Mouse (Mus musculus): Measurements from ENCODE around the gene Fam53b. TPM values are rescaled to one million over a fixed set of nuclear protein-coding genes. Genes with fewer than 3 reads are reported as not detected.
A peak's percentile ranks its signal among the peaks of the same experiment; 100 is the strongest.

Gene Fam53b
- total RNA-seq, 1 experiment = 8.6 TPM

GRCm38 (mm10) chr7:132679117-132679516, 134.6 kb downstream of the Fam53b start:
- DNase-seq (ENCODE audit: low read depth, low spot score) = no peak
- Histone ChIP-seq H3K9me3 (ENCODE audit: control insufficient read depth, insufficient read depth, low read depth, low read length) (no peaks in the 10 kb centered on the region), H3K9ac (ENCODE audit: insufficient read depth, low read depth, low read length, poor library complexity, severe bottlenecking) (no peak overlapping the region), H3K4me3 (ENCODE audit: insufficient read depth in 1 of 2, low read depth in 1 of 2, low read length in 2 of 2, poor library complexity in 1 of 2, severe bottlenecking in 1 of 2) (no peak overlapping the region), H3K4me1 (ENCODE audit: control insufficient read depth in 2 of 2, insufficient read depth in 2 of 2, low read length in 2 of 2, poor library complexity in 1 of 2) (peaks cover 1 to 8% of the 10 kb centered on the region in 2 experiments; a peak in 1 of 4 replicates), H3K27ac (ENCODE audit: insufficient read depth, low read depth, low read length, poor library complexity, severe bottlenecking) (no peak overlapping the region), H3K36me3 (ENCODE audit: control insufficient read depth, insufficient read depth, low read length, poor library complexity, severe bottlenecking) (no peaks in the 10 kb centered on the region)
- TF ChIP-seq HCFC1 (IDR thresholded peaks at IDR 0.05; ENCODE audit: borderline replicate concordance, insufficient read depth, low read length) (no peak), CHD2 (IDR thresholded peaks at IDR 0.05; ENCODE audit: low read depth, low read length) (no peak), ZC3H11A (IDR thresholded peaks at IDR 0.05; ENCODE audit: borderline replicate concordance, low read depth, low read length) (no peak), MAFK (IDR thresholded peaks at IDR 0.05; ENCODE audit: insufficient read depth, low read depth, low read length) (no peak), ZNF384 (IDR thresholded peaks at IDR 0.05; ENCODE audit: low read depth, low read length) (no peak)
- in situ Hi-C loops (cut with MboI; ENCODE audit: low sequenced_read_pairs in 2 of 2, unreplicated experiment in 2 of 2) = no loop called here

- TF ChIP-seq CHD2 (IDR thresholded peaks at IDR 0.05; ENCODE audit: low read depth, low read length) (no peak), ZC3H11A (IDR thresholded peaks at IDR 0.05; ENCODE audit: borderline replicate concordance, low read depth, low read length) (no peak), ZNF384 (IDR thresholded peaks at IDR 0.05; ENCODE audit: low read depth, low read length) (no peak), HCFC1 (IDR thresholded peaks at IDR 0.05; ENCODE audit: borderline replicate concordance, insufficient read depth, low read length) (no peak), MAFK (IDR thresholded peaks at IDR 0.05; ENCODE audit: insufficient read depth, low read depth, low read length) (no peak)
- H3K4me1 ChIP-seq (ENCODE audit: control insufficient read depth in 2 of 2, insufficient read depth in 2 of 2, low read length in 2 of 2, poor library complexity in 1 of 2) = peaks cover 1 to 16% of the 10 kb centered on the region in 2 experiments; a peak in 1 of 4 replicates
Measured at GRCm38 (mm10) chr7:132675922-132676321, 137.8 kb downstream of the Fam53b start.

GRCm38 (mm10) chr7:132673931-132674755, 139.5 kb downstream of the Fam53b start:
- H3K36me3 ChIP-seq (ENCODE audit: control insufficient read depth, insufficient read depth, low read length, poor library complexity, severe bottlenecking) = no peaks in the 10 kb centered on the region
- H3K9me3 ChIP-seq (ENCODE audit: control insufficient read depth, insufficient read depth, low read depth, low read length) = no peaks in the 10 kb centered on the region
- H3K27ac ChIP-seq (ENCODE audit: insufficient read depth, low read depth, low read length, poor library complexity, severe bottlenecking) = no peak overlapping the region
- TF ChIP-seq ZC3H11A (IDR thresholded peaks at IDR 0.05; ENCODE audit: borderline replicate concordance, low read depth, low read length) (no peak), ZNF384 (IDR thresholded peaks at IDR 0.05; ENCODE audit: low read depth, low read length) (no peak), HCFC1 (IDR thresholded peaks at IDR 0.05; ENCODE audit: borderline replicate concordance, insufficient read depth, low read length) (no peak), MAFK (IDR thresholded peaks at IDR 0.05; ENCODE audit: insufficient read depth, low read depth, low read length) (no peak), CHD2 (IDR thresholded peaks at IDR 0.05; ENCODE audit: low read depth, low read length) (no peak)
- no peak overlapping the region for H3K4me3 ChIP-seq (ENCODE audit: insufficient read depth in 1 of 2, low read depth in 1 of 2, low read length in 2 of 2, poor library complexity in 1 of 2, severe bottlenecking in 1 of 2)
- peaks cover 1 to 13% of the 10 kb centered on the region in 2 experiments; a peak in 1 of 4 replicates for H3K4me1 ChIP-seq (ENCODE audit: control insufficient read depth in 2 of 2, insufficient read depth in 2 of 2, low read length in 2 of 2, poor library complexity in 1 of 2)
- in situ Hi-C loops (cut with MboI; ENCODE audit: low sequenced_read_pairs in 2 of 2, unreplicated experiment in 2 of 2) = loop anchor here in 1 of 2 experiments (25.0 kb wide), 1 partner anchor 213 kb away; no protein-coding TSS in a partner anchor
- H3K9ac ChIP-seq (ENCODE audit: insufficient read depth, low read depth, low read length, poor library complexity, severe bottlenecking) = no peak overlapping the region
- DNase-seq (ENCODE audit: low read depth, low spot score) = peak; percentile 33

More at GRCm38 (mm10) chr7:132675922-132676321, 137.8 kb downstream of the Fam53b start:
- H3K4me3 ChIP-seq (ENCODE audit: insufficient read depth in 1 of 2, low read depth in 1 of 2, low read length in 2 of 2, poor library complexity in 1 of 2, severe bottlenecking in 1 of 2) = no peak overlapping the region
- H3K9ac ChIP-seq (ENCODE audit: insufficient read depth, low read depth, low read length, poor library complexity, severe bottlenecking) = no peak overlapping the region
- no peak overlapping the region for H3K27ac ChIP-seq (ENCODE audit: insufficient read depth, low read depth, low read length, poor library complexity, severe bottlenecking)
- in situ Hi-C loops (cut with MboI; ENCODE audit: low sequenced_read_pairs in 2 of 2, unreplicated experiment in 2 of 2) = no loop called here
- no peaks in the 10 kb centered on the region for H3K36me3 ChIP-seq (ENCODE audit: control insufficient read depth, insufficient read depth, low read length, poor library complexity, severe bottlenecking)
- H3K9me3 ChIP-seq (ENCODE audit: control insufficient read depth, insufficient read depth, low read depth, low read length) = no peaks in the 10 kb centered on the region
- no peak for DNase-seq (ENCODE audit: low read depth, low spot score)

GRCm38 (mm10) chr7:132672481-132672959, 141.2 kb downstream of the Fam53b start:
- Histone ChIP-seq H3K9me3 (ENCODE audit: control insufficient read depth, insufficient read depth, low read depth, low read length) (no peaks in the 10 kb centered on the region), H3K4me3 (ENCODE audit: insufficient read depth in 1 of 2, low read depth in 1 of 2, low read length in 2 of 2, poor library complexity in 1 of 2, severe bottlenecking in 1 of 2) (no peak overlapping the region), H3K27ac (ENCODE audit: insufficient read depth, low read depth, low read length, poor library complexity, severe bottlenecking) (no peak overlapping the region), H3K4me1 (ENCODE audit: control insufficient read depth in 2 of 2, insufficient read depth in 2 of 2, low read length in 2 of 2, poor library complexity in 1 of 2) (peaks cover 1 to 13% of the 10 kb centered on the region in 2 experiments; a peak in 1 of 4 replicates), H3K36me3 (ENCODE audit: control insufficient read depth, insufficient read depth, low read length, poor library complexity, severe bottlenecking) (no peaks in the 10 kb centered on the region), H3K9ac (ENCODE audit: insufficient read depth, low read depth, low read length, poor library complexity, severe bottlenecking) (no peak overlapping the region)
- in situ Hi-C loops (cut with MboI; ENCODE audit: low sequenced_read_pairs in 2 of 2, unreplicated experiment in 2 of 2) = loop anchor here in 1 of 2 experiments (25.0 kb wide), 1 partner anchor 215 kb away; no protein-coding TSS in a partner anchor
- DNase-seq (ENCODE audit: low read depth, low spot score) = no peak
- TF ChIP-seq CHD2 (IDR thresholded peaks at IDR 0.05; ENCODE audit: low read depth, low read length) (no peak), MAFK (IDR thresholded peaks at IDR 0.05; ENCODE audit: insufficient read depth, low read depth, low read length) (no peak), ZNF384 (IDR thresholded peaks at IDR 0.05; ENCODE audit: low read depth, low read length) (no peak), ZC3H11A (IDR thresholded peaks at IDR 0.05; ENCODE audit: borderline replicate concordance, low read depth, low read length) (no peak), HCFC1 (IDR thresholded peaks at IDR 0.05; ENCODE audit: borderline replicate concordance, insufficient read depth, low read length) (no peak)
